Mouse (Mus musculus) effector memory CD4-positive, alpha-beta T cell, adult 5 months (primary cell): Measurements from ENCODE around the gene Hs3st6. TPM values are rescaled to one million over a fixed set of nuclear protein-coding genes. Genes with fewer than 3 reads are reported as not detected.

ENCODE experiments used
- polyA plus RNA-seq: library from polyadenylated mRNA; unstranded; fragments of 100-300 nt; shearing (Covaris generic); gene quantifications from one replicate; pipeline ENCODE4 v1.2.1, GENCODE M21; 2017

The Hs3st6 gene
- not detected for polyA plus RNA-seq

GRCm38 (mm10) chr17:24752415-24753394 is at the start of gene Hs3st6:
Hs3st6 (plus strand) TSS chr17:24752988.

GRCm38 (mm10) chr17:24706982-24707800 is 45.6 kb upstream of the Hs3st6 start, which contains the start of gene Tbl3:
Tbl3 (minus strand) TSS chr17:24707660.

GRCm38 (mm10) chr17:24717943-24718342 is 34.8 kb upstream of the Hs3st6 start, which contains the start of the genes Rnf151 and Rps2:
Rnf151 (minus strand) TSS chr17:24718063.
Rps2 (plus strand) TSS chr17:24718116.

GRCm38 (mm10) chr17:24724184-24724583 is 28.6 kb upstream of the Hs3st6 start, which contains the start of gene Ndufb10:
Ndufb10 (minus strand) TSS chr17:24724478.

GRCm38 (mm10) chr17:24727618-24728017 is 25.2 kb upstream of the Hs3st6 start, which contains the start of gene Rpl3l:
Rpl3l (plus strand) TSS chr17:24727820.

GRCm38 (mm10) chr17:24736330-24737051 is 16.3 kb upstream of the Hs3st6 start, which contains the start of gene Msrb1:
Msrb1 (plus strand) TSS chr17:24736642.

GRCm38 (mm10) chr17:24803952-24804951 is 51.5 kb downstream of the Hs3st6 start, which contains the start of gene Meiob:
Meiob (plus strand) TSS chr17:24804289.

Other genes starting within 250 kb of the Hs3st6 start
- gene Traf7, start 225.1 kb upstream of the Hs3st6 start, polyA plus RNA-seq = 67.3 TPM
- 2.9 TPM for gene Rab26, start 218.8 kb upstream of the Hs3st6 start, polyA plus RNA-seq
- 51.9 TPM for gene Pkd1, start 203.2 kb upstream of the Hs3st6 start, polyA plus RNA-seq
- 34.7 TPM for gene Tsc2, start 120.4 kb upstream of the Hs3st6 start, polyA plus RNA-seq
- 2.6 TPM for gene Nthl1, start 120.3 kb upstream of the Hs3st6 start, polyA plus RNA-seq
- 0.34 TPM for gene Slc9a3r2, start 102.7 kb upstream of the Hs3st6 start, polyA plus RNA-seq
- gene Npw, start 94.5 kb upstream of the Hs3st6 start, polyA plus RNA-seq = not detected
- gene Zfp598, start 83.3 kb upstream of the Hs3st6 start, polyA plus RNA-seq = 20.9 TPM
- 0.34 TPM for gene Syngr3, start 63.0 kb upstream of the Hs3st6 start, polyA plus RNA-seq
- 30.1 TPM for gene Gfer, start 56.8 kb upstream of the Hs3st6 start, polyA plus RNA-seq
- gene Noxo1, start 56.8 kb upstream of the Hs3st6 start, polyA plus RNA-seq = 1.4 TPM
- gene Tbl3, start 45.3 kb upstream of the Hs3st6 start, polyA plus RNA-seq = 40.1 TPM
- not detected for gene Rnf151, start 34.9 kb upstream of the Hs3st6 start, polyA plus RNA-seq
- 937 TPM for gene Rps2, start 34.9 kb upstream of the Hs3st6 start, polyA plus RNA-seq
- 131 TPM for gene Ndufb10, start 28.5 kb upstream of the Hs3st6 start, polyA plus RNA-seq
- gene Rpl3l, start 25.2 kb upstream of the Hs3st6 start, polyA plus RNA-seq = not detected
- gene Msrb1, start 16.3 kb upstream of the Hs3st6 start, polyA plus RNA-seq = 8.5 TPM
- not detected for gene Meiob, start 51.3 kb downstream of the Hs3st6 start, polyA plus RNA-seq
- 37.5 TPM for gene Hagh, start 87.2 kb downstream of the Hs3st6 start, polyA plus RNA-seq
- 0.34 TPM for gene Fahd1, start 97.4 kb downstream of the Hs3st6 start, polyA plus RNA-seq
- gene Igfals, start 113.0 kb downstream of the Hs3st6 start, polyA plus RNA-seq = not detected
- gene Nubp2, start 133.4 kb downstream of the Hs3st6 start, polyA plus RNA-seq = 57.2 TPM
- 61.2 TPM for gene Spsb3, start 133.7 kb downstream of the Hs3st6 start, polyA plus RNA-seq
- gene Eme2, start 142.1 kb downstream of the Hs3st6 start, polyA plus RNA-seq = 35.7 TPM
- 43.8 TPM for gene Mrps34, start 142.1 kb downstream of the Hs3st6 start, polyA plus RNA-seq
- gene Nme3, start 143.5 kb downstream of the Hs3st6 start, polyA plus RNA-seq = 27.5 TPM
- 56.1 TPM for gene Mapk8ip3, start 184.0 kb downstream of the Hs3st6 start, polyA plus RNA-seq
- gene Jpt2, start 207.7 kb downstream of the Hs3st6 start, polyA plus RNA-seq = 20.1 TPM